Comparison of ENCODE assay signal across 30 mouse cellular contexts in genomic region chr4:40731262-40731661, GRCm38 (mm10).
"Had no signal": no experiment of that assay in that cellular context is flagged by ENCODE, and none has a peak within 500 bp of the region (broad histone marks: within the 10 kb centered on the region; RNA-seq: fewer than 3 reads in every experiment).

No protein-coding gene starts in this region.

- H3K9me3 ChIP-seq: limb, embryonic 10.5 days; limb, embryonic 12.5 days; limb, embryonic 13.5 days; limb, embryonic 15.5 days; liver, embryonic 12.5 days; liver, embryonic 13.5 days; liver, embryonic 15.5 days; lung, embryonic 15.5 days; megakaryocyte, embryonic 14.5 days; midbrain, embryonic 10.5 days; midbrain, embryonic 12.5 days; midbrain, embryonic 13.5 days; midbrain, embryonic 15.5 days; neural tube, embryonic 12.5 days had no signal

- ATAC-seq: liver, embryonic 12.5 days; liver, postnatal 0 days; midbrain, embryonic 13.5 days; midbrain, embryonic 15.5 days; midbrain, embryonic 16.5 days had no signal

- H3K4me2 ChIP-seq: limb, embryonic 12.5 days; limb, embryonic 13.5 days; limb, embryonic 15.5 days; liver, embryonic 12.5 days; liver, embryonic 13.5 days; liver, embryonic 15.5 days; lung, embryonic 14.5 days; lung, embryonic 15.5 days; midbrain, embryonic 11.5 days; midbrain, embryonic 12.5 days; midbrain, embryonic 13.5 days; midbrain, embryonic 15.5 days; neural tube, embryonic 12.5 days had no signal

- H3K27ac ChIP-seq: left cerebral cortex, adult 2 months; limb, embryonic 10.5 days; limb, embryonic 12.5 days; limb, embryonic 13.5 days; limb, embryonic 15.5 days; liver, embryonic 12.5 days; liver, embryonic 13.5 days; liver, embryonic 14.5 days; liver, embryonic 15.5 days; lung, embryonic 15.5 days; macrophage; midbrain, embryonic 10.5 days; midbrain, embryonic 12.5 days; midbrain, embryonic 13.5 days; midbrain, embryonic 15.5 days; neural tube, embryonic 12.5 days had no signal

- DNase-seq: left cerebral cortex, postnatal 4 days; liver; liver, embryonic 13.5 days; liver, postnatal 0 days; lung, adult 2 months; lung, embryonic 14.5 days; lung, postnatal 10 days; lung, postnatal 14 days; lung, postnatal 36 days; lung, postnatal 4 days; midbrain, embryonic 14.5 days had no signal

- H3K4me1 ChIP-seq: limb, embryonic 10.5 days; limb, embryonic 12.5 days; limb, embryonic 13.5 days had no signal

- H3K4me3 ChIP-seq: left cerebral cortex, adult 2 months; limb, embryonic 10.5 days; limb, embryonic 12.5 days; limb, embryonic 13.5 days; limb, embryonic 15.5 days; liver, embryonic 12.5 days; liver, embryonic 13.5 days; liver, embryonic 15.5 days; lung, embryonic 15.5 days; megakaryocyte, embryonic 14.5 days; midbrain, embryonic 10.5 days; midbrain, embryonic 12.5 days; midbrain, embryonic 13.5 days; midbrain, embryonic 15.5 days; myocyte; neural tube, embryonic 12.5 days had no signal

- H3K9ac ChIP-seq: limb, embryonic 12.5 days; limb, embryonic 13.5 days; limb, embryonic 15.5 days; liver, embryonic 12.5 days; liver, embryonic 13.5 days; liver, embryonic 14.5 days; liver, embryonic 15.5 days; liver, postnatal 0 days; lung, embryonic 14.5 days; lung, embryonic 15.5 days; midbrain, embryonic 12.5 days; midbrain, embryonic 13.5 days; midbrain, embryonic 15.5 days; neural tube, embryonic 12.5 days had no signal

- H3K27me3 ChIP-seq: limb, embryonic 12.5 days; limb, embryonic 13.5 days; limb, embryonic 15.5 days; liver, embryonic 12.5 days; liver, embryonic 13.5 days; liver, embryonic 15.5 days; lung, embryonic 15.5 days; megakaryocyte, embryonic 14.5 days; midbrain, embryonic 12.5 days; midbrain, embryonic 13.5 days; midbrain, embryonic 15.5 days; neural tube, embryonic 12.5 days had no signal
